Mouse (Mus musculus) lung, postnatal 14 days (tissue): Measurements from ENCODE around the gene Rragc.
"Not testable (repeated sequence)": the region's sequence is repeated elsewhere in the genome, so short reads cannot be mapped to it uniquely, and the experiment has no call there.

Experiments
- DNase-seq: peaks from one replicate; pipeline ENCODE4 v3.0.0; 2021

Gene Rragc

DNA sequence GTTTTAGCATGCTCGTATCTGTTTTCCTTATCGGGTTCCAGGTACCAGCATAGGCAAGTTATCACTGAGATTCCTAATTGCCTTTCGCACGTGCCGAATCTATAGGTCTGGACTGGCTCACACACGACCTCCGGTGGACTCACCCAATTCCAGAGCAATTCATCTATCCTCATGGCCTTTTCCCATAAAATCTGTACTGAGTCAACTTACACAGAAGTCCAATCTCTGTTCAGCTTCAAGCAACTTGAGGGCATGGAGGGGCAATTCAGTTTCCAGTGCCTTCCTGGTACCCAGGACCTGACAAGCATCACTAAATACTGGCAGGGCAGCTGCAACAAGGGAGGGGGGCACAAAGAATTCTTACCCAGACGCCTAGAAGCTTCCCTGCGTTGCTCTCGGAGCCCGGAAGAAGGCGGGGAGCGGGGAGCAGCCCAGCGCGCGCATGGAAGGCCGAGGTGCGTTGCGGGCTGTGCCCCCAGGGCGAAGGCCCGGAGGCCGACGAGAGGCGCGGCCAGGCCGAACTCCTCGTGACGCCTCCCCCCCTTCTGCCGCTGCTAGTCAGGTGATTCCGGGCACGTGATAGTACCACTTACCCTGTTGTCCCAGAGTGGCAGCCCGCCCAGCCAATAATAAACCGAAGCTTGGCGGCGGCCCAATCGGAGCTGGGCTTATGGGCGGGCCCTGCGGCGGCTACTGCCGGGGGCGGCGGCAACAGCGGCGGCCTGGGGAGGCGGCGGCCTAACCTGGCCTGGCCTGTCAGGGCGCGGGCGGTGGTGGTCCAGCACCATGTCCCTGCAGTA is at the start of gene Rragc:
TSS of gene Rragc (plus strand) at position 699 of the 800 bp plus-strand sequence.
- peak; percentile 100 for DNase-seq

DNA sequence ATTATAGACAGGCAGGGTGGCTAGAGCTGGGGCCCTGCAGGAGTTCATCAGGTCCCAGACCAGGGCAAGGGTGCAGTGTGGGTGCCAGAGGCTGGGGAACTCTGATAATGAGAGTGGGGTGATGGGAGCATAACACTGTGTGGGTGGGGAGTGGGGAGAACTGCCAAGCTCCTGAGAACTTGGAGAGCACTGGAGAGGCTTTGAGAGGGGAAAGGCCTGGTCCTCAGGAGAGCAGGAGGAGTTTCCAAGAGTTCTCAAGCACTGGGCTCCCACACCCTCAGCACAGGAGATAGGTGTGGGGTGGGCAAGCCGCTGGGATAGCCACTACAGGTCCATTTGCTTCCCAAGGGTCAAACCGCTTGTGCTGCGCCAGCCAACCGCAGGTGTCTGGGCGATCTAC is 23.5 kb upstream of the Rragc start:
- DNase-seq: peak; percentile 72

DNA sequence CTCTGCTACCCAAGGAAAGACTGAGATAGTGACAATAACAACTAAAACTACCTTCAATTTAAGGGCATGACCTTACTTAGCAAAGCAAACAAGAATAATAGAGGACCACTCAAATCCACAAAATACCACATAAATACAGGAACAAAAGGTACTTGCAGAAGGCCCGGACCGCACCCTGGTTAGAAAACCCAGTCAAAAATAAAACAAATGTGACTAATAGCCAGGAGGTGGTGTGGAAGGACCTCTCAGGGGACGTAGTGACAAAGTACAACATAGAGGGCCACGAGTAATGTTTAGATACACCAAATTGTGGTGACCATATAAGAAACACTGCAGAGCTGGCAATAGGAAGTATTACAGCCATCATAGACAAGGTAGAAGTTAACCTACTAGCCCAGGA is 23.0 kb upstream of the Rragc start:
- DNase-seq: no peak

DNA sequence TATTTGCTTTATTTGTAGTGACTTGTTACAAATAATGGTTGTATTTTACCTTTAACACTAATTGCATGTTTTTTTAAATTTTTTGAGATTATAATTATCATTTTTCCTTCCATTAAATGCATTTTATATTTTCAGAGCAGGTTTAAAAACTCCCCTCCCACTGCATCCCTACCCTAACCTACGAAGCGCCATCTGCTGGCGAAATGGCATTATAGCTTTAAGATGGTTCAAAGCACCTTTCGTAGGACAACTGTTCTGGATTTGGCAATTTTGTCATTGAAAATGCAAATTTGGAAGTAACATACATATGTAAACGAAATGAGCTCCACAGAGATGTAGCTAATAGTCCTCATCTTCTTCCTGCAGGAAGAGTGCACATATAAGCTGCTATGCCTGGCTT is 18.6 kb upstream of the Rragc start:
- DNase-seq: peak; percentile 72

DNA sequence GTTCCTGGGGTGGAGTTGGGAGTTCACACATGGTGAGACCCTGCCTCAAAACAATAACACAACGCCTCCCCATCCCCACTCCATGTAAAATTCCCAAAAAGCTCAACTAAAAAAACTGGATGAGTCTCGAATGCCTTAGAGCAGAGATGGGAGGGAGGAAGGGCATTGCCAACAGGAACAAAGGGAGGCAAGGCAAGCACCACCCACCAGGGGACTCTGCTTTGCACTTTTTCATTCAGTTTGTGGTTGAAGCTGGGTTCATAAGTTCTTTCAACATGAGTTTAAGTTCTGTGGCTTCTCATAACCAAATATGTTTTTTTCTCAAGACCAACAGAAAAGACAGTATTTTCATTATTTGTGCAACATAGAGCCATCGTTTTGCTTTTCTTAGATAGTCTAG is 13.8 kb upstream of the Rragc start:
- DNase-seq: no peak

DNA sequence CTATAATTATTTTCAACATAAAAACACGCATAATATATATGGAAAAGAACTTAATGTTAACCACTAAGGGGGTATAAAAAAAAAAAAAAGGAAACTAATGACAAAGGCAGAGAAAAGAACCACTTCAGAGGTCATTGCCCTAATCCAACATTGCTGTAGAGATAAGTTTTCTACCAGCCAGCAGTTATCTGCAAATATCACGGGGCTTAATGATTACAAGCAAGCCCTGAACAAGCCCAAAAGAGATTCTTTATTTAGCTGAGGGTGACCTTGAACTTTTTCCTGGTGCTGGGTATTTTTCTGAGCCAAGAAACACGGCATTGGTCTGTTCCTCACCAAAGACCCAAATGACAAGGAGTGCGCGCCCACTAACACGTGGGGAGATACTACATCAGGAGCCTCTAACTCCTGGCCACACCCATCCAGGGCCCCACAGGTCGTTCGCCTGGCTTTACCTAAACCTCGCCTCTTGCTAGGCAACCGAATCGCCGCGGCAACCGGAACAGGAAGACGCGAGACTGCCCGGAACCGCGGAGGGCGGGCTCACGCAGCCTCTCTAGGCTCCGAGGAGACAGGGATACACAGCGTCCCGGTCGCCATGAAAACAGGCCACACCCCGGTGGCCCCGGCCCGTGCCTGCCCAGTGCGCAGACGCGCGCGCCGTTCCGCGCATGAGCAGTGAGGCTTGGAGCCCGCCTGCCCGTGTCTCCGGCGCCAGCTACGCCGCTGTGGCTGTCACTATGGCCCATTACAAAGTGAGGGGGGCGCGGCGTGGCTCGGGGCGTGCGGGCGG is 12.7 kb upstream of the Rragc start, which contains the start of gene Mycbp:
TSS of gene Mycbp (plus strand) at position 500 of the 793 bp plus-strand sequence.
- peak; percentile 99 for DNase-seq

DNA sequence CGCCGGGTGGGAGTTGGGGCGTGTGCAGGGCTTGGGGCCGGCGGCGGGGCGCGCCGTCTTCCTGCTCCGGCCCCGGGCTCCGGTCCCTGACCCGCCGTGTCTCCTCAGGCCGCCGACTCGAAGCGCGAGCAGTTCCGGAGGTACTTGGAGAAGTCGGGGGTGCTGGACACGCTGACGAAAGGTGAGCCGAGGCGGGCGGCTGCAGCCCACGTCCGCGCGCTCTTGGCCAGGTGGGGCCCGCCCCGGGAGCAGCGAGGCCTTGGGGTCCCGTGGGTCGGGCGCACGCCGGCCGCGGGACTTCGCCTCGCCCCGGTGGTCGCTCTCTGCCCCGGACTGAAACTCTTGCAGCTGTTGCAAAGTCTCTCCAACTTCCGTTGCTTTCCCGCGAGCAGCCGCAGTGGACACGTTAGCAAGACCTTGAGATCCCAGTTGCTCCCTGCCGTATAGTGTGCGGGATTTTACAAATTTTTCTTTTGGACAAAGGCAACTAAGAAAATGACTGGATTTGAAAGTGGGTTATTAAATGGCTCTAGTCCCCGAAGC is 12.0 kb upstream of the Rragc start:
- DNase-seq: no peak

DNA sequence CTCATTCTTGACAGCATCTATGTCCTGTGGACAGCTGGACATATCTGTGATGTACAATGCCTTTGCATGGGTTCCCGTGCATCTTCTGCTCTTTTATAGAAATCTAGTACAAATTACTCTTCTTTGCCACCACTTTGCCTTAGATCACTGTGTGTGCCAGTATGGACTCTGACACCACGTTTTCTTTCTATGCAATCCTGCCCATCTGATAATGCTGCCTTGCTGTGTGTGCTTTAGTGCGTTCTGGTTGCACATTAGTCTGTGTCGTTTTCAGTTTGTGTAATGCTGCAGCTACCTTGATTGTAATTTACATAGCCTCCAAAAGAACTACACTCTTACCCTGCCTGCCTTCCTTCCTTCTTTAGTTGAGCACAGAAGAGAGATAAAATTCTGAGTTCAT is 5.7 kb upstream of the Rragc start:
- DNase-seq: no peak

DNA sequence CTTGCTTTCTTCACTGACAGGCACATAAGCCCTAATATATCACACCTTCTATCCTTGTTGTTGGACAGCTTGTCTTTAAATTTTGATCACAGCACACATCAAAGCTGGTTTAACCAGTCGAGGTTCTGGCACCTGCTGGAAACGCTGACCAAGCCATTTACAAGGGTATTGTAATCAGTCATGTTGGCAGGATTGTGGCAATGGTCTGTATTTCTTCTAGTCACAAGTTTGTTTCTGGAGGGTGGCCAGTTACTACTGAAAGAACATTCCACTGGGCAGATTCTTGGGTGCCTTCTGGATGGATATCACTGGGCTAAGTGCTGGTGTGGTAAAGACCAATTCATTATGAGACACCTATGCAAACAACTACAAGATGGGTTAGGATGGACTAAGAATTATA is 4.8 kb upstream of the Rragc start:
- DNase-seq: no peak

DNA sequence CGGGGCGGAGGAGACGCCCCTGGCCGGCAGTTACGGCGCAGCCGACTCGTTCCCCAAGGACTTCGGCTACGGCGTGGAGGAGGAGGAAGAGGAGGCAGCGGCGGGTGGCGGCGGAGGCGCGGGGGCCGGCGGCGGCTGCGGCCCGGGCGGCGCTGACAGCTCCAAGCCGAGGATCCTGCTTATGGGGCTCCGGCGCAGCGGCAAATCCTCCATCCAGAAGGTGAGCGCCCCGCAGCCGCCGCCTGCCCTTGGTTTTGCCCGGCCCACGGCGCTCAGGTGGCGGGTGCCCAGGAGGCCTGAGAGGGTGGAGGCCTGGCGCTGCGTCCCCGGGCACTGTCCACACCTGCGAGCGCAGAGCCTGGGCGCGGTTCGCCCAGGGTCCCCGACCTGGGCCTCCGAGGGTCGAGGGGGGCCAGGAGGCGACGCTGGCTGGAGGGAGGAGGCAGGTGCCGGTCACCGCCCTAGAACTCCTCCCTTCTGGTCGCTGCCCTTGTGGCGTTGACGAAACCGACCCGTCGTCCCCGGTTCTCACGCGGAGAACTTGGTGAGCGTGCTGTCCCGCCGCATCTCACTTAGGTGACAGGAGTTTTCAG is 398 bp downstream of the Rragc start, which contains the start of gene 4930535I16Rik:
TSS of gene 4930535I16Rik (minus strand) at position 475 of the 593 bp plus-strand sequence.
- DNase-seq: peak; percentile 34

DNA sequence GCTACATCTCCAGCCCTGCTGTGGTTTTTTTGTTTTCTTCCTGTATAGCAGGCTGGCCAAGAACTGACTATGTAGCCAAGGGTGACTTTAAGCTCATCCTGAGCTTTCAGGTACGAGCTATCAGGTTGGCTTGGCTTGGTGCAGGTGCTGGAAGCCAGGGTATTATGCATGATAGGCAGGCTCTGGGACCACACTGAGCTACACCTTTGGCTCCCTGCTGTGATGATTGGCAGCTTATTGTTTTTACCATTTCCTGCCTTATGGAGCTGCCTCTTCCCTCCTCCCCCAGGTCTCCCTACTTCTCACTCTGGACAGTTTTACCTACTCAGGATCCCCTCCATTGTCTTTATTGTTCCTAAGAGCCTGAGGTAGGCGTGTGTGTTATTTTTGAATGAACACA is 1.6 kb downstream of the Rragc start:
- no peak for DNase-seq

DNA sequence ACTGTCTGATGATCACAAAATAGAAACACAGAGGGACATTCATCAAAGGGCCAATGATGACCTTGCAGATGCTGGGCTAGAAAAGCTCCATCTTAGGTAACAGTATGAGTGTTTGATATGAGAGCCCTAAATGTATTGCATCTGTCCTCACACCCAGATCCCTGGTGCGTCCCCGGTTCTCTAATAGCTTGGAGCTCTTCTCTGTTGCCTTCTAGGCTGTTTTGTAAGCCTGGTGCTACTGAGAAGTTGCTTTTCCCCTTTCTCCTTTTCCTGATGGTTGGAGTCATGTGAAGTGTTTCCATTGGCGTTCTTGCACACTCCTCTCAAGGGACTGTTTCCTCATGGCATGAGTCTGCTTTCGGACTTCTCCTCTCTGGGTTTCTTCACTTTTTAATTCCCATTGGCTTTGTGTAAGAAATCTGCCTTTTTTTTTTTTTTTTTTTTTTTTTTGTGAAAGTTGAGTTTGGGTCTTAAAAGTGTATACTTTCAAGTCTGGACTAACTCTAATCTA is 3.9 kb downstream of the Rragc start:
- no peak for DNase-seq

DNA sequence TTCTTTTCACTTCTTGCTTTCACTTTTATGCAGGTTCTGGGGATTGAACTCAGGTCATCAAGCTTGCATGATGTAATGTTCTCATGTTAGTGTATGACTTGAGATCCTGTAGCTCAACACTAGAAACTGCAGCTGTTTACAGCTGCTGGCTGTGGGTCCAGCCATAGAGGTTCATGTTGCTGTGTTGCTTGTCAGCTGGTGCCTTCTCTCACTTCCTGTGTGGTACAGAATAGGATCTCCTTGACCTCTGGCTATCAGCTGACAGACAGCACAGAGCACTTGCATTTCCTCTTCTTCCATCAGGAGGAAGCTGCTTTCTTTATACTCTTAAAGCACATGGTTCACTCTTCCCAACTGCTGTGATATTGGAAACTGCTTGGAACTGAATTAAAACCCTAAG is 10.7 kb downstream of the Rragc start:
- DNase-seq: no peak

DNA sequence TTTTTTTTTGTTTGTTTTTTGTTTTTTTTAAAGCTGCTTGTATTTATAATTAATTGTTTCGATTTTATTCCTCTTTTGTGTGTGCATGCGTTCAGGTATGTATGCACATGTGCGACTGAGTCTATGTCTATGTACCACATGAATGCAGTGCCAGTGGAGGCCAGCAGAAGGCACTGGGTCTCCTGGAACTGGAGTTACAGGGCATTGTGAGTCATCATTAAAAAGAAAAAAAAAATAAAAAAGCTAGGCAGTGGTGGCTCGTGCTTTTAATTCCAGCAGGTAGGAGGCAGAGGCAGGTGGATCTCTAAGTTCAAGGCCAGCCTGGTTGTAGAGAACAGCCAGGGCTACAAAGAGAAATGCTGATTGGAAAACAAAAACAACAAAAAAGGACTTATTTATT is 12.7 kb downstream of the Rragc start:
- no peak for DNase-seq

DNA sequence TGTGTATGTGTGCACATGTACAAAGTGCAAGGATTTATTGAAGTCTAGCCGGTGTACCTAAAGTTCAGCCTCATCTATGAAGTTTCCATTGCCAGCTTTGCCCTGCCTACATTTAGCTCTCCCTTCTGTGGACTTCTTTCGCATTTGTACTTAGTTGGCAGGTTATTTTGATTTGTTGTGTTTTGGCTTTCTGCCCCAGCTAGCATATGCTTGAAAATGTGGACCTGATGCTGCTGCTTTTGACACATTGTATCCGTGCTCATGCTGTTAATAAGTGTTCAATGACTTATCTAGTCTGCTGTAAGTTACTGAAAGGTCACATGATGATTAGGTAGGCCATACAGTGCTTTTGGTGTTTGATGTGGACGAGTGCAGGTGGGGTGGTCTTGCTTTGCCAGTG is 17.1 kb downstream of the Rragc start:
- DNase-seq: no peak

DNA sequence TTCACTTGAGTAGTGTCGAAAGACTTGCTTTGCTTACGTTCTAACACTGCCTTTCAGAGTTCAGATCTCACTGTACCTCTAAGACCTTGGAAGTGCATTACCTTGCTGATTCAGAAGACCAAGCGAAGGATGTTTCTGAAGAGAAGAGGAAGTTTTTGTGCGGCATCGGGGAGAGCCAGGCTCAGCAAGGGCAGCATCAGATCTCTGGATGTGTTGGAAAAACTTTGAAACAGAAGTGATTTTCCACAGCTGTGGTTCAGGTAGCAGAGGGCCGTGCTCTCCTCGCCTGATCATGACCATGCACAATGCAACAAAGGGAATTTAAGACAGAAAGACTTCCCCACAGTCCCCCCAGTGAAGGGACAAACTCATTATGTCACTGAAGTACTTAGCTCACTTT is 18.8 kb downstream of the Rragc start:
- no peak for DNase-seq

DNA sequence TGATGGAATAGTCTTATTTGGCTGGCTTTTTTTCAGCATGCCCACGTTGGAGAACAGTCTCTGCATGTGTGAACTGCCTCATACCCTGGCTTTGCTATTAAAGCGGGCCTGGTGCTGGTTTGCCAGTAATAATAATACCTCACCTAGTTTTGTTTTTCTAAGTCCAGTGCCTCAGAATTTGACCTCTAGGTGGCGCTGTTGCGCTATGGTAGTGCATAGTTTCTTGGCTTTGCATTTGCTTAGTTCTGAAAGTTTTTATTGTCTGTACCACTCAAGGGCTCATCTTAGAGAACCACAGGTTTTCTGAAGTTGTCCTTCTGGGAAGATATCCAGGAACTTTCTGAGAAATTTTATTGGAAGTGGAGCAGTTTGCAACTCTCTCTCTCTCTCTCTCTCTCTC is 22.6 kb downstream of the Rragc start:
- peak; percentile 80 for DNase-seq

DNA sequence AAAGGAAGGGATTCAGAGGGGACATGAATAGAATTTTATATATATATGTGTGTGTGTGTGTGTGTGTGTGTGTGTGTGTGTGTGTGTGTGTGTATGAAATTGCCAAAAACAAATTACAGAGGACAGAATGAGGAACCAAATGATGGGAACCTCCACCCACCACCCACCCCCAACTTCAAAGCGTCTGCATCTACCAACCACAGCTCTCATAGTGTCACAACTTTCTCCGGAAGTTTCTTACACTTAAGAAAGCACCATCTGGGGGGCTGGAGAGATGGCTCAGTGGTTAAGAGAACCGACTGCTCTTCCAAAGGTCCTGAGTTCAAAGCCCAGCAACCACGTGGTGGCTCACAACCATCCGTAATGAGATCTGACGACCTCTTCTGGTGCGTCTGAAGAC is 23.6 kb downstream of the Rragc start:
- not testable (repeated sequence) for DNase-seq

DNA sequence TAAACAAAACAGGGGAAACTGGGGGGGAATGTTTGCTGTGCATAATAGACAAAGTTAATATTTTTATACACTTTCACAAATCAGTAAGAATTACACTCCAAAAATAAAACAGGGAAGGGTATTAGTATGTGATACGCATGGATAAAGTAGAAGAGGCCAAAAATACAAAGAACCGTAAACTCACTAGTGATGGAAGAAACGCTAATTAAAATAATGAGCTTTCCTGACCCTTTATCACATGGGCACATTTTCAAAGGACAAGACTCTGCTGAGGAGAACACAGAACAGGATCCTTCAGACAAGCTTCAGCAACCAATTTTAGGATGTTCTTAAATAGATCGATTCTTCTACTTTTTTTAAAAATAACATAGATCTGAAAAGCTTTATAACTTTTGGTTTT is 29.5 kb downstream of the Rragc start:
- no peak for DNase-seq

DNA sequence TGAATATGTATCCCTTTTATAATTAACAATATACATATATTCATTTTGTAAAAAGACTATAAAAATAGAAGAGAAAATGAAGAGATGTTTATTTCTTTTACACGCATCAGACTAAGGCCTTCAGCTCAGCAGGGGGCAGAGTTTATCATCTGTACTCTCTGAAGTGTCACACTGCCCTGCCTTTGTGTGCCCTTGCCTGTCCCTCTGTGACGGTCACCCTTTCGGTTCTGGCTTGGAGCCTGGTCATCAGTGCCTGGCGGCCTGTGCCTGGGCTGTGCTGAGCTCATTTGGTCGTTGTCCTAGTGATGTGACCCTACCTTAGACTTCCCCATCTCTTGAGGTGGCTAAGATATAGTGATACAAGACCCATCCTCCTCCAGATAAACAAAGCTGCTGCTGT is 29.9 kb downstream of the Rragc start:
- no peak for DNase-seq

DNA sequence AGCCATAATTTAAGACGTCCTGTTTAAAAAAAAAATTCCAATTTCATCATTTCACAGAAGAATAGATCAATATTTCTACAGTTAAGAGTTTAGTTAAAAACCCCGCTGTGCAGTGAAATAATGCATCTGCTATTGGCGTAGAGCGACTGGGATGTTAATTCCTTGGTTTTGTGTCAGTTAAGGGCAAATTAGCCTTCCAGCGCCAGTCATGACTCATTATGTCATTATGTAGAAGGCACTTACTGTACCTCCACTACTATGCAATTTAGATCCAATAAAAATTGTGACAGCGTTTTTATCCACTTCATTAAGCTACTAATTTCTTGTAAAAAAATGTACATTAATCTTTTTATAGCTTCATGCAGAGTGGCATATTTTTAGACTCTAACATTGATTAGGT is 31.7 kb downstream of the Rragc start:
- no peak for DNase-seq

DNA sequence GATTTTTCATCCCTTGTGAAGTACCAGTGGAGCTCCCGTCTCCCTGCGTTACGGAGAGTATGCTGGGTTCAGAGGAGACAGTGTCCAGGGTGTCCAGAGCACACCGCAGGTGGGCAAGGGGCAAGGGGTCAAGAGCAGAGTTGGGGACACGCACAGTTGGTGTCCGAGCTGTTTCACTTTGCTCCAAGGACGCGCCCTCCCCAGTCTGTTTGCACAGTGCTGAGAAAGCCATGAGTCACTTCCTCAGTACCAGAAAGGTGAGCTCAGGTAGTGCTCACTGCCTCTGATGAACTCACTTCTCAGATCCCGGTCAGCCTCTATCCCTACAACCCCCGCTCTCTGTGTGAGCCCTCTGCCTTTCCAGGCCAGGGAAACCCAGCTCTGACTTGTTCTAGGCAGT is 32.4 kb downstream of the Rragc start:
- DNase-seq: no peak

DNA sequence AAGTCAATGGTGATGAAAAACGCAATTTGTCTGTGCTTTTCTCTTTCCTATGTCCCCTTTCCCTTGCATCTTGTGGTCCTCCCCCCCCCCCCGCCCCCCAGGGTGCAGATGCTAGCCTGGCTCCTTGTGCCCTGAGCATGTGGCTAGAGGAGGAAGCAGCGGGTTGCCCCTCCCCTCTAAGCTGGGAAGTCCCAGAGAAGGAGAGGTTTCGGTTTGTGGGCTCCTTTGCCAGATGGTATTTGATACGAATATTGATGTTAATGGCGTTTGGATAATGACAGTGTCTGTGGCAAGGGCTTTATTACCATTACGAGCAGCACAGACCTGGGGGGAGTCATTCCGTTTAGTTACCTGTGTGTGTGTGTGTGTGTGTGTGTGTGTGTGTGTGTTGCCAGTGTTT is 34.8 kb downstream of the Rragc start:
- no peak for DNase-seq
